Mouse (Mus musculus): ENCODE results near the gene Polr2a.
A peak's percentile ranks its signal among the peaks of the same experiment; 100 is the strongest.
"Not testable (repeated sequence)": the region's sequence is repeated elsewhere in the genome, so short reads cannot be mapped to it uniquely, and the experiment has no call there.

The Polr2a gene

DNA sequence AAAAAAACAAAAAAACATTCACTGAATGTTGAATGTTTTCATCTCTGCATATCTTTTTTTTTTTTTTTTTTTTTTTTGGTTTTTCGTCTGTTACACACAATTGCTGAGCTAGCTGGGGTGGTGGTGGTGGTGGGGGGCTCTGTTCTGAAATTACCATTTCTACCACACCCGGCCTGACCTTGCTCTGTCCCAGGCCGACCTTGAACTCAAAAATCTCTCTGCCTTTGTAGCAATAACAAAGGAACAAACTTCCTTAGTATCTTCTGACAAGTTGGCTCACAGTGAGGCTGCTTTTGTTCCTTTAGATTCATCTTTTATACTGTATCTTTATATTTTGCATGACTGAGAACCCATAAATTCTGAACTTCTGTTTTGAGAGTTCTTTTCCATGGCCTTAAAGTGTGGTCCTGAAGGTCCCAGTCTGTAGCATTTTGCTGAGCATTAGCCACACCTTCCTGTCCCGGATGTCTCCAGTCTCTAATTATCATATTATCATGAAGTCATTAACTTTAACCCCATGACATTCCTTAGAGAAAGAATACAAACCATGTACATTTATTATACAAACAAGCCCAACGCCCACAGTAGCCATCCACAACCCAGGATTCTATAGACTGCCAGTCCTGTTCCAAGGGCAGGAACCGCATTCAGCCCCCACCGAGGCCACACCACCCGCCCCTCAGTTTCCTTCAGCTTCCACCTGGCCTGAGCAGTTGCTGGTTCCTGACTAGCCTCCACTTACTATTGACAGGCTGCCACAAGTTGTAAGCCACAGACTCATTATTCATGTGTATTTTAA, 54.4 kb downstream of the Polr2a start:
- DNase-seq: no peak

DNA sequence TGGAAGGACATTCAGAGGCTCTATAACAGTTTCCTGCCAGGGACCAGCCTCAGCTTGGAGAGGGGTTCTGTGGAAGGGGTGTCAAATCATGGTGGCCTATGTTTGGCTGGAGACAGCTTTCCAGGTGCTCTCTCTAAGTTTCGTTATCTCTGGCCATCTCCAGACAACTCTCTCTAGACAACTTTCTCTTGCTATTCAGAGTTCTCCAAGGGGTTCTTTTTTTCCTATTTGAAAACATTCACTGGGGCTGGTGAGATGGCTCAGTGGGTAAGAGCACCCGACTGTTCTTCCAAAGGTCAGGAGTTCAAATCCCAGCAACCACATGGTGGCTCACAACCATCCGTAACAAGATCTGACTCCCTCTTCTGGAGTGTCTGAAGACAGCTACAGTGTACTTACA, 55.1 kb downstream of the Polr2a start:
- not testable (repeated sequence) for DNase-seq

DNA sequence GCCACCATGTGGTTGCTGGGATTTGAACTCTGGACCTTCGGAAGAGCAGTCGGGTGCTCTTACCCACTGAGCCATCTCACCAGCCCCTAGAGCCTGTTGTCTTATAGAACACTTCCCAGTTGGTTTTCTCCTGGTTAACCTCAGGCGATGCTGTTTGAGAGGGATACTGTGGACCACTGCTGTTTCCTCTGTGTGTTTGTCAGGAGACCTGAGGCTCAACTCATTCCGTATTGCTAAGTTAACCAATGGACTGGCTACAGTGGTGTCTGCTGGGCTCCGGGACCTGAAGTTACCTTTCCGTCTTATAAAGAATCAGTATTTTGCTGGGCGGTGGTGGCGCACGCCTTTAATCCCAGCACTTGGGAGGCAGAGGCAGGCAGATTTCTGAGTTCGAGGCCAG, 55.6 kb downstream of the Polr2a start:
- not testable (repeated sequence) for DNase-seq

DNA sequence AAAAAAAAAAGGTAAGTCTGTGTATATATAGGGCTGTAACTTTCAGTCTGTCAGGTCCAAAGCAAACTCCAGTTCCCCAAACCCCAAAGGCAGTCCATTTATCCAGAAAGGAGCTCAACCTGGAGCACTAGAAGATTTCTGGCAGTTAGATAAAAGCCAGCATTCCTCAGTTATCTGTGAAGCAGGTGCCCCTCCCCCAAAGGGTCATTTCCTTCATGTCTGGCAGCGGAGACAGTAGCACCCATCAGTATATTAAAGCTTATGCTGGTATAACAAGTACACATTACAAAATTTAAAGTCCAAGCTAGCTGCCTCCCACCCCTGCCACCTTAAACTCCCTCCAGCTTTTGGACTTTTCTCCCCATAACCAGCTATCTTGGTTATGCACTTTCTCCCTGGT, 58.8 kb downstream of the Polr2a start:
- DNase-seq: no peak

DNA sequence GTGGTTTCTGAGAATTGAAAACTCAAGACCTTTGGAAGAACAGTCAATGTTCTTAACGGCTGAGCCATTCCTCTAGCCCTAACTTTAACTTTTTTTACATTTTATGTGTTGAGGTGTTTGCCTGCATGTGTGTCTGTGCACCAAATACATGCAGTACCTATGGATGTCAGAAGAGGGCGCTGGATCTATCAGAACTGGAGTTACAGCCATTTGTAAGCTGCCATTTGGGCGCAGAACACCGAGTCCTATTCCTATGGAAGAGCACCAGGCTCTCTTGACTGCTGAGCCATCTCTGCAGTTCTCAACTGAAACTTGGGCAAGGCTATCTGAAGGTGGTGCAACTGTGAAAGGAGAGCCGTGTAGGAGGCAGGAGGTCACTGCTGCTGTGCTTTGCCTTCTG, 59.9 kb downstream of the Polr2a start:
- DNase-seq: no peak

DNA sequence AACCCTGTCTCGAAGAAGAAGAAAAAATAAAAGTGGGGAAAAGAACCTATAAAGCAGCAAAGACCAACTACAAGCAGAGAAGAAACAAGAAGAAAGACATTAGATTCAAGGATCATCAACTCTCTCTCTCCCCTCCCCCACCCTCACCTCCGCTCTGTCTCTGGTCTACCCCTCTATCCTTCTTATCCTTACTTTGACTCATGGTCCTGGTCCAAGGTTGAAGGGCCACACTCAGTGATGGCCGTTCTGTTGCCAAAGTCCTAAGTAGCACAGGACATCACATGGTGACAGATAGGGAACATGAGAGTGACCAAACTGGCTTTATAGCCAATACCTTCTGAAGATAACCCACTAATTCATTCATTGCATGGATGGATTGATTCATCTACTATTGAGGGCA, 61.0 kb downstream of the Polr2a start:
- no peak for DNase-seq

DNA sequence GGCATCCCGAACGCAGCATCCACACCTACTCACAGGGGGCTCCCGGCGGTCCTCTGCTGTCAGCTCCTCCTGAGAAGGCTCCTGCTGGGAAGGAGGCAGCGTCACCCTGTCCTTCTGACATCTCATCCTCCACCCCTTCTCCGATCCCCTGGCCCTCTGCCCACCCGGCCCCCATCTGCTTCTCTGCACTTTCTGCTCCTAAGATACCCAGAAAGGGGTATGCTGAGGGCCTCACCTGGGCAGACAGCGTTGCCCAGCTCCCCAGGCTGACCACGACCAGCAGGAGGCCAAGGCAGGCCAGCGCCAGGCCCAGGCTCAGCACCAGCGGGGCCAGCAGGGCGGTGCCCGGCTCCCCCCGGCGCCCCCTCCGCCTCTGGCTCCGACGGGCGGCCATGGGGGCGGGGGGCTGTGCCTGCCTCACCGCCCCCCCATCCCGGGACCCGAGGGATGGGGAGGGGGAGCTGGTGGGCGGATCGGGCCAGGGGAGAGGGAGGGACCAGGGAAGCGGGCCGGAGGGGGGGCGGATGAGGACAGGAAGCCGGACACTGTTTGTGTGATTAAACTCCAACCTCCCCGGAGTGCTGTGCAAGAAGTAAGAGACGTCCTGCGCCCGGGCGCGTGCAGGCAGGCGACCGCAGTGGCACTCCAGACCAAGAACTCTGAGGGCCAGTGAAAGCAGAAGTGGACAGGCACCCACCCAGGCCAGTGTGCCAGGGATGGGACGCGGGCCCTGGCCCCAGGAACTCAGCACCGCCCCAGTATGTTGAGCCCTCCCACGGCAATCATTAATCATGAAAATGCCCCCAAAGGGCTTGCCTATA, 62.9 kb downstream of the Polr2a start, which contains the start of the genes Tnfsf12 and Tnfsfm13:
Gene Tnfsf12, minus strand, starts transcription at position 489 of the 821 bp plus-strand sequence.
Gene Tnfsfm13, minus strand, starts transcription at position 738 of the 821 bp plus-strand sequence.
- peak; percentile 65 for DNase-seq

DNA sequence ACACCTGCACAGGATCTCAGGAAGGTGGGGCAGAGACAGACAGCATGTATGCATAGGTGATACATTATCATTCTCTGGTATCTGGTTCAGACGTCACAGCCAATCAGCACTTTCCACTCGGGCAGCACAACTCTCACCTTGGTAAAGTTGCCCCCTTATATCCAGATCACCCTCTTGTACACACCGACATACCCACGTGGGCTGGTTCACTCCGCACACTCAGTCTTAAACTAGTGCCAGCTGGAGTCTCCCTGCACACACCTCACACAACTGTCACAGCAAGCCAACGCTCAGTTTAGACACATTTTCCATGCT, 63.4 kb downstream of the Polr2a start:
- DNase-seq: no peak

DNA sequence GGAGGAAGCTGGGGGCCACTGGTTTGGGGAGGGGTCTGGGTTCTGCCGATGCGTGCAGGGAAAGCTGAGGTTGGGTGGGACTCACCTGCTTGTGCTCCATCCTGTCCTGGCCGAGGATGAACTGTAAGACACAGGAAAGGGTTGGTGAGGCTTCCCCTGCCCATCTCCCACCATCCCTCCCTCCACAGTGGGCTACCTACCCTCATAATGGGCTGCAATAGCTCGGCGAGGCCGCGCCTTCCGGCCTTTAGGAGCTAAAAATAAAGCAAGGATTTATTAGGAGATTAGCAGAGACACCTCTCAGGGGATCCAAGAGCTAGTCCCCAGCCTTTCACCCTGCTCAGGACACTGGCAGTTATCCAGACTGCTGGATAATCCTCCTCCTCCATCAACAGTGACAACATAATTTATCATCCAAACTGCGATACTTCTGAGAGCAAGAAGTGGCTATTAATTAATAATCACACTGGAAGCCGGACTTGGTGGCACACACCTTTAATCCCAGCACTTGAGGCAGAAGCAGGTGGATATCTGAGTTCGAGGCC, 64.9 kb downstream of the Polr2a start:
- no peak for DNase-seq

DNA sequence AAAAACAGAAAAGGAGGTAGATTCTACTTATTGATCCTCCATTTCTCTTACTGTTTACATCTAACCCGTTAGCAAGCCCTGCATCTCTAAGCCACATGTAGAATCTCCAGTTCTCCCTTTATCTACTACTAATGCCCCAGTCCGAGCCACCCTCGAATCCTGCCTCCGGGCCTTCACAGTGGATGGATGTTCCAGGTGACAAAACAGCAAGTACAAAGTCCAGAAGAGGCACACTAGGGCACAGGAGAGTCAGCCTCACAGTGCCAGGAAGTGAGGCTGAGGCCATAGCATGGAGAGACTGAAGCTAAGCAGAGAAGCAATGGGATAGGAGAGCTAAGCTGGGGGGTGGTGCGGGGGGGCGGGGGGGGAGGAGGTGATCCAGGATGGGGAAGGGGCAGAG, 65.6 kb downstream of the Polr2a start:
- DNase-seq: no peak

DNA sequence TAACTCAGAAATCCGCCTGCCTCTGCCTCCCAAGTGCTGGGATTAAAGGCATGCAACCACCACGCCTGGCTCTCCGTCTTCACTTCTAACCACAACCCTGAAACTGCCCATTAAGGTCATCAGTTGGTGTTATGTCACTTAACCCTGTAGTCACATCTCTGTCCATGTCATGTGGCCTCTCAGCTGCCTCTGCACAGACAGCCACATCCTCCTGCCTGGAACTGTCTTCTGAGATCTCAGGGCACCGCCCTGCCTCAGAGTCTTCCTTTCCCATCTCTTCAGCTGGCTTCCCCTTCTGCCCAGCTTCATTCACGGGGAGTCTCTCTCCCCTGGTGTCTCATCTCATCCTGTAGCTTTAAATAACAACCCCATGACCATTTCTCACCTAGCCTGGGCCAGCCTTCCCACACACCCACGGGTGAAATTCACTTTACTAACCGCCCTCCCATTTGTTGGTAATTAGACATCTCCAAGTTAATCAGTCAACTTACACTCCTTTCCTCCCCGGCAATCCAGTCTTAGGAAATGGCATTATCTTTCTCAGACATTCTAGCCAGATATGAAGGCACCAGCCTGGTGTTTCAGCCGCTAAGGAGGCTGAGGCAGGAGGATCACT, 66.1 kb downstream of the Polr2a start:
- no peak for DNase-seq

DNA sequence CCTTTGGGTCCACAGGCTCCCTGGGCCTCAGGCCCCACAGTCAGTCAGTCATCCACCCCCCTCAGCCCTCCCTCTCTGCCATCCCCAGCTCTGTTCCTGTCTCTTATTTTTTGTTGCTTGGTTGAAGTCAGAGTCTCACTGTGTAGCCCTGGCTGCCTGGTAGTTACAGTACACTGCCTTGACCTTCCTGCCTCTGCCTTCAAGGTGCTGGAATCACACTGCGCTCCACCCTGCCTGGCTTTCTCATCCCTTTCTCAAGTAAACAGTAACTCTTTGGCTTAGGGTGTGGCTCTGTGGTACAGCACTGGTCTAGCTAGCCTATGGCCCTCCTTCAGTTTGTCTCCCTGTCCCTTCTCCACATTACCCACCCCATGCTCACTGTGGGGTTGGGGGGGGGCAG, 68.5 kb downstream of the Polr2a start:
- no peak for DNase-seq

DNA sequence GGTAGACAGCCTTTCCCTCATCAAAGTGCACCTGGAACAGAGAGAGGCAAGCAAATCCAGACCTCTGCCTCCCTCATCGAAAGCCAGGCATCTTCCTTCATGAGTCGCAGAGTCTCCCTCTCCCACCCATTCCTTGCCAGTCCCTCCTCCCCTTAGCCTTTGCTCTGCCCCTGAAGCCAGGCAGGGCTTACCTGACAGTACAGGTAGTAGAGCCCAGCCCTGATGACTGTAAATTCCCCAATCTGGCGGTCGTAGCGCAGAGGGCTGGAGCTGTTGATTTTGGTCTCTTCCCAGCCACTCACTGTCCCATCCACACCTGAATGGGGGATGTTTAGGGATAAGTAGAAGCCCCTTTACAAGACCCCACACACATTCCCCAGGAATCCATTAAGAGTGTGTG, 71.4 kb downstream of the Polr2a start:
- no peak for DNase-seq

DNA sequence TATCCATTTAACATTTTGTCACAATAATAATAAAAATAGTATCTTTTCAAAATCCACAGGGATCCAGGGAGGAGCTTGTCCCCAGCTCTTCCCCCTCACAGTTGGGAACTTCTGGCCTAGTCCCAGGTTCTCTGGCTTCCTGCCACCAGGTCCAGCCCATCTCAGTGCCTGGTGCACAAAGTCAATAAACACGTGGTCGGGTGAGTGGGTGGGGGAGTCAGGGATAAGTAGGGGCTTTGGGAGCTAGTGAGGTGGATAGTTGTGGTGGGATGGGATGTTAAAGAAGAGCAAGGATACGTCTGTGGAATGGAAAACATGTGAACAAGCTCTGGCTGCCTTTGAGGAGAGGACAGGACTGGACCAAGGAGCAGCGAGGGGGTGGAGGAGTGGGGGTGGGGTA, 72.1 kb downstream of the Polr2a start:
- peak; percentile 64 for DNase-seq

DNA sequence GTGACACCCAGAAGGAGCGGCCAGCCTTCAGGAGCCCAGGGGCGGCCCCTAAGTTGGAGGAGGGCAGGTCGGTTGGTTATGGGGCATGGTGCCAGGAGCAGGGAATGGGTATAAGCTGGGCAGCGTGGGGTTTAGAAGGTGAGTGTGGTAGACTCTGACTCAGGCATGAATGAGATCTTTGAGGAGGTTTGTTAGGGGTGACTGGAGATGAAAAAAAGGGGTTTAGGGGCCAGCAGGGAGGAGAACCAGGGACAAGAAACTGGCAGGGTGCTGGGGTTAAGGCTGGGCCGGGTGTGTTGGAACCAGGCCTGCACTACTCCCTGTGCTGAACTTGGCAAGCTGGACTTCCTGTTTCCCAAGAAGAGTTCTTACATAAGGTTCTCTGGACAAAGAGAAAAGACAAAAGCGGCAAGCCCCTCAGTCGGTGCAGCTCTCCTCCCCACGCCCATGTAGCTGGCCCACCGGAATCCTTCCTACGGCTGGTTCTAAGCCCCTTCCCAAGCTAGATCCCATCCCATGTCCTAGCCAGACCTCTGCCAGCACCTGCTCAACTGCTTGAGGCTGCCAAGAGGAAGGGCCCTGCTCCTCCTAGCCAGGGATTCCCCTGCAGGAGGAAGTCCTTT, 72.8 kb downstream of the Polr2a start, which contains the start of gene Tnfsf13:
Gene Tnfsf13, minus strand, starts transcription at position 259 of the 623 bp plus-strand sequence.
- no peak for DNase-seq

DNA sequence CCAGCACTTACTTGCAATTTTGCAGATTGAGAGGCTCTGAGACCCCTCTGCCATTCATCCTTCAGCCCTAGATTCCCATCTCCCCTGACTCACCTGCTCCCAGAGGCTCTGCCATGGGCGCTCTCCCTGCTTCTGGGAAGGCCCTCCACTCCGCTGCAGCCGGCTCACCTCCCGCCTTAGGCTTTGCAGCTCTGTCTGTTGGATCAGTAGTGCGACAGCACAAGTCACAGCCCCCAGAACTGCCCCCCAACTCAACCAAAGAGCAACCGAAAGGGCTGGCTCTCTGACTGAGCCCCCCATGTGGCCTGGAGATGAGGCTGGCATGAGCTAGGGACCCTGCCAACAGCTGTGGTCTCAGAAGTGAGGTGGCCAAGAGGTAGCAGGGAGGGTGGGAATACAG, 73.5 kb downstream of the Polr2a start:
- no peak for DNase-seq

DNA sequence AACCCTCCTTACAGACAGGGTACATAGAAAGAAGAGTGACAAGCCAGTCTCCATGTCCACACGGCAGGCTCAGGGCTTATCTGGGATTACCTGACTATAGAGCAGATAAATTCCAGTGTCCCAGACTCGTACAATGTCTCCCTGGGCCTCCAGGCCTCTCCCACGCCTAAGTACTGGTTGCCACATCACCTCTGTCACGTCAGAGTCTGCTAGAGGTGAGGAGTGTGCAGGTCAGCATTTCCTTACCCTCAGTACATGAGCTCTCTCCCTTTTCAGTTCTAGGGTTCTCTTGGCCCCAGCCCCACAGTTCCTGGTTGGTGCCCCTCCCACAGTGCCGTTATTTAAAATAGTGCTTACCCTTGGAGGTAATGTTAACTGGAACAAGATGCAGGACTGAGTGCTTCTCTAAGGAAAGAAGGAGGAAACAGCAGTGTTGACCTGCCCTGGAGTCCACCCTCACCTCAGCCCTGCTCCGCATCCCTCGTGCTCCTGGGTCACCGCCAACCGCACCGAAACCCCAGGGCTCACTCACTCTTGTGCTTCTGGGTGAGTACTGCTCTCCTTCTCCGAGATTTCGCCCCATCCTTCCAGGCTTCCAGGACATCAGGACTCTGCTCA, 74.2 kb downstream of the Polr2a start:
- no peak for DNase-seq
